8 mouse cellular contexts compared by ENCODE assay signal in genomic region chr3:20998295-20998694, GRCm38 (mm10).
"Had no signal": no experiment of that assay in that cellular context is flagged by ENCODE, and none has a peak within 500 bp of the region (broad histone marks: within the 10 kb centered on the region; RNA-seq: fewer than 3 reads in every experiment).

No protein-coding gene starts in this region.

- DNase-seq: liver, postnatal 0 days; lung, adult 2 months; lung, postnatal 14 days; lung, postnatal 36 days; right cerebral cortex, postnatal 14 days; thymus, adult 2 months; thymus, postnatal 25 days; thymus, postnatal 4 days had no signal
